Mouse (Mus musculus) heart, adult 18-20 months (tissue): ENCODE data around the gene Nfat5. TPM values are rescaled to one million over a fixed set of nuclear protein-coding genes. Genes with fewer than 3 reads are reported as not detected.

Experiments used
- DNase-seq, 2 experiments: peaks; one replicate each; pipeline ENCODE4 v3.0.0; 2021 to 2022; ENCODE audit warnings: mixed read lengths in 1 of 2
- long read RNA-seq, 2 experiments: library from polyadenylated mRNA; stranded (forward); transcript quantifications; one replicate each; pipeline ENCODE4 v2.0.0; 2021
- total RNA-seq, 2 experiments: library from RNA; stranded (reverse); gene quantifications; 2 replicates each; pipeline ENCODE4 v1.2.3; 2021

The Nfat5 gene
- 10 to 100 TPM; 18.4 to 23.1 TPM for total RNA-seq
- long read RNA-seq, experiment 1, full-length matches to known transcripts, result 1 of 2 reads
- long read RNA-seq, experiment 1, partial matches to known transcripts, result 0 of 2 reads
- long read RNA-seq, experiment 1, other reads (novel, unspliced or antisense), result 1 of 2 reads
- long read RNA-seq, experiment 2, partial matches to known transcripts, result 0 of 1 reads
- long read RNA-seq, experiment 2, other reads (novel, unspliced or antisense), result 0 of 1 reads

DNA sequence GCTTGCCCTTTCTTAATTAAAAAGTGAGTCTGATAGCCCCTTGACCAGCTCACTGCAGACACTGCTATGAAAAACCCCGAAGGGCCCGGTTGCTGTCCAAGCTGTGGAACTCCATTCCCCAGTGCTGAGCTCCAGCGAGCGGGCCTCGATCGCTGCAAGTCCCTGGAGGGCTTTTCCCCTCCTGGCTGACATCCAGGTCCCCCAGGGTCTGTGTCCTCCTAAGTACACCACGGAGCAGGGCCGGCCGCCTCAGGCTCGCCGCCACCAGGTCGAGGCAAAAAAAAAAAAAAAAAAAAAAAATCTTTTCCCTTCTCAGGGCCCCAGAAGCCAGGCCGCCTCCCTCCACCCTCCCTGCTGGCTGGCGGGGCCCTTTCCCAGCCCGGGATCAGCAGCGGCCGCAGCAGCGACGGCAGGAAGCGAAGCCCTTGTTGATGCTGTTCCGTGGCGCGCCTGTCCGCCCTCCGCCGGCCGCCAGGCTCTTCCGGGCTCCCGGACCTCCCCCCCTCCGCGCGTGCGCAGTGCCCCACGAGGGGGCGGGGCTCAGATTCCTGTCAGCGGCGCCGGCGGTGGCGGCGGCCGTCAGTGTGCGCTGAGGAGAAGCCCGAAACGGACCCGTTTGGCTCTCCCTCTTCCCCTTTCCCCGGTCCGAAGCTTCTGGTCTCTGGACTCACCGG, at the start of gene Nfat5:
TSS of gene Nfat5 (plus strand) at position 543 of the 674 bp plus-strand sequence.
- peak; percentile 97 to 100 for DNase-seq

DNA sequence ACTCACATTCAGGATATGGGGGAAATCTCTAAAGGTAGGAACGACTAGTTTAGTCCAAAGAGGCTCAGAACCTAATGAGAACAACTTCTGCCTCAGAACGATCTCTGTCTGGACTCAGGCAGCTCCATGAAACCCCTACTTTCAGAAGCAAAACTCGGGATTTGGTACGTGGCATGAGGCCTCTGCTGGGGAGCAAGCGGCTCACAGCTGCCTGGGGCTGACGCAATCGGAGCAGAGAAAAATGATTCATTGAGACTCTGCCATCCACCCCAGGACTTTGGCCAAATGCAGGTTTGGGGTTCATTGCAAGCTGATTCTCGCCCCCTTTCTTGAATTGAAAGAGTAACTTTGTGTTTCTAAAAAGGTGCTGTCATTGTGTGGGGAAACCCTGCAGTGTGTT, 49.1 kb upstream of the Nfat5 start:
- peak in 1 of 2 experiments; percentile 25 for DNase-seq

DNA sequence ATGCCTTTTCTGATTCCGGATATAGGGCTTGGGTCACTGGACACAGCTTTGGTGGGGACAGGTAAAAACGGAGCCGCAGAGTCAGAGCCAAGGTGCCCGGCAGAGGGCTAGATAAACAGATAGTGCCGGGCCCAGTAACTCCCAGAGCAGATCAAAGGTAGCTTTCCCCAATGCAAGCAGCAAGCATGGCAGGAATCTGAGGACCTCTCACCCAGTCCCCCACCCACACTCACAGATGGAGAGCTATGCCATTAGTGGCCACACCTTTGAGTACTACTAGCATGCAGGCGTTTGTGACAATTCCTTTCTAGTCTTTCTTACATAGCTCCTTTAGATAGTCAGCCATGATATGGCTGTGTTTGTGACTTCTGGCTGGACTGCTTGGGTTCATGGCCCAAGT, 44.8 kb upstream of the Nfat5 start:
- no peak for DNase-seq

DNA sequence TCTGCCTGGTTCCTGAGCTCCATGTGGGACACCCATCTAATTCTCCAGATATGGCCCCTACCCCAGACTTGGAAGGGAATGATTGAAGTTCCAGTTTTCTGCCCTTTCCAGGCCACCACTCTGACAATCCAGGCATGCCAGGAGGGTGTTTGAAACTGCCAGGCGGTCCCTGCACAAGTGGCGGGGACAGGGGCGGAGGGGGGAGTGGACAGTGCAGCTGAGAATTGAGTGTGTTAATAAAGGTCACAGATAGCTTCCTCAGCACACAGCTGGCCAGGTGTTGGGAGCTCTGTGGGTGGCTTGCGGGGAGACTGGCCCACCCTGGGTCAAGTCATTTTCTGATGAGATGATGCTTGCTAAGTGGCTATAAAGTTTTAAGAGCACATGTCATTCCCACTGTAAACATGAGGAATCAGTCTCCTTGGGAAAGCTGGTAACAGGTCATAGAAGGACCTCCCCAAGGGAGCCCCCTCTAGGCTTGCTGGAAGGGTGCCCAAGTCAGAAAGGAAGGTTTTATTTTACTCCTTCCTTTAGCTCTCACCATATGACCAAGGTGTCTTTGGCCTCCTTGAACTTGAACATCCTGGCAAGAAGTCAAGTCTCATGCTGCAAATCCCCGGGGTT, 41.7 kb upstream of the Nfat5 start:
- no peak for DNase-seq

DNA sequence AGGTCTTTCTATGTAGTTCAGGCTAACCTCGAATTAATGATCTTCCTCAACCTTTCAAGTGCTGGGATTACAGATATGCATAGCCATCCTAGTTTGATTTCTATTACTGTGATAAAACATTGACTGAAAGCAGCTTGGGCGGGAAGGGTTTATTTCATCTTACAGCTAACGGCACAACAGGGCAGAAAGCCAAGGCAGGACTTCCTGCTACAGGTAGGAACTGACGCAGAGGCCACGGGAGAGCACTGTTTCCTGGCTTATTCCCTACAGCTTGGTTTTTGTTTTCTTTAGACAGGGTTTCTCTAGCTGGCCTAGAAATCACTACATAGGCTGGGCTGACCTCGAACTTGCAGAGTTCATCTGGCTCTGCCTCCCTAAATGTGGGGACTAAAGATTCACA, 40.1 kb upstream of the Nfat5 start:
- DNase-seq, result peak; percentile 11 to 20

DNA sequence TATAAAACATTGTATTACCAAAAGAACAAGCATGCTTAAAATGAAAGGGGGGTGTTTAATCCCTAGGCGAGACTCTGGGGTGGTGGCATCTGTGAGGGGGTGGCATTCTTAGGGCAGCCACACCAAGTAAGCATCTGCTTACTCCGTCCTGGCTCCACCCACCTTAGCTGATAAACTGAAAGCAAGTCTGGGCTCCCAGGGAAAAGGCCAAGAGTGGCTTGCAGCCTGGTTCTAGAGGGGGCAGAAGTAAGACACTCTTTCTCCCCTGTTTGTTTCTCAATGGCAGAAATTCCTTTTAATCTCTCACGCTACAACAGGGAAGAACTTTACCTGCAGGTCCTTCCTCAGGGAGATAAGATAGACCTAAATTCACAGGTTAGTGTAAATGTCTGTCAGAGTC, 38.9 kb upstream of the Nfat5 start:
- peak; percentile 40 to 42 for DNase-seq

DNA sequence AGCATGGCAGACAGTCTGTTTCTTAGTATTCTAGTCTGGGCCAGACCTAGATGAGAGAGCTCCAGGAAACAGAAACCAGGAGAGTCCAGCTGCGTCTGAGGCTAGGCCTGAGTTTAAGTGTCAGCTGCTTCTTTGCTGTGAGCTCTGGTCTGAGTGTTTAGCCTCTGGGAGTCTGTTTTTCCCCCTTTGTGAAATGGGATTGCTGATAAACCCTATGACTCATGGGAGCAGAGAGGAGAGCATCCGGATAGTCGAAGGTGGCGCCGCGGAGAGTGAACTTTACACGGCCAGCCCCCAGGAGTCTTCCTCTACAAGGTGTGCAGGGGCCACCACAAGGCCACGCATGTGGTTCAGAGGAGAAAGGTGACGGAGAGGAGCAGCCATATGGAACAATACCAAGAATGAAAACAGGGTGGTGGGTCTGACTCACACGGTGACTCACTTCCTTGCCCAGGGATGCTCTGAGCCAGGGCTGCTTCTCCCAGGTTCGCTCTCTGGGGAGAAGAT, 38.3 kb upstream of the Nfat5 start:
- peak; percentile 53 to 58 for DNase-seq

DNA sequence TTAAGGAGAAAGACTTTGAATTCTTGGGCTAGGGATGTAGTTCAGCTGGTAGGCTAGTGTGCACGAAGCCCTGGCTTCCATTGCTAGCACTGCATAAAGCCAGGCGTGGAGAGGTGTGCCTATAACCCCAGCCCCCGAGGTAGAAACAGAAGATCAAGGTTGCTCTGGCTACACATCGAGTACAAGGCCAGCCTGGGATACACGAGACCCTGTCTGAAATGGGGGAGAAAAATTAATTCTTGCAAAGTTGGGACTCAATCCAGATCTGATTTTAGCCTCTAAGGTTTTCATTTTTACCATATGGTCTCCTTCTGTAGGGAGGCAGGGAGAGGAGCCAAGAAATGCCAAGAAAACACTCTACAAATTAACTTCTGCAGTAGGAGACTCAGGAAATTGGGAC, 36.0 kb upstream of the Nfat5 start:
- DNase-seq, result no peak

DNA sequence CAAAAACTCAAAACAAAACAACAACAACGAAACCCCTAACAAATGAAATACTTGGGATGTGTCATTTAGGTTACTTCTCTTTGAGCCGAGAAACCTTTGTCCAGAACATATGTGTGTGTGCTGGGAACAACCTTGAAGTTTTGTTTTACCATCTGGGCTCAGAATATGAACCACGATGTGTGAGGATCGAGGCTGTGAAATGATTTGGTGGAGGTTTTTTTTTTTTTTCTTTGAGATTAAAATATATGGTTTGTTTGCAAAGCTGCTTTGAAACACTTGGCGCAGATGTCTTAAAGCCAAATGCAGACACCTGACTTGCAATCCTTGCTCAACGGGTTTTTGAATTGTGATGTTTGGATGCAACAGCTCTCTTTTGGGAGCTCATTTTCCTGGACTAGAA, 33.1 kb upstream of the Nfat5 start:
- DNase-seq, result no peak

DNA sequence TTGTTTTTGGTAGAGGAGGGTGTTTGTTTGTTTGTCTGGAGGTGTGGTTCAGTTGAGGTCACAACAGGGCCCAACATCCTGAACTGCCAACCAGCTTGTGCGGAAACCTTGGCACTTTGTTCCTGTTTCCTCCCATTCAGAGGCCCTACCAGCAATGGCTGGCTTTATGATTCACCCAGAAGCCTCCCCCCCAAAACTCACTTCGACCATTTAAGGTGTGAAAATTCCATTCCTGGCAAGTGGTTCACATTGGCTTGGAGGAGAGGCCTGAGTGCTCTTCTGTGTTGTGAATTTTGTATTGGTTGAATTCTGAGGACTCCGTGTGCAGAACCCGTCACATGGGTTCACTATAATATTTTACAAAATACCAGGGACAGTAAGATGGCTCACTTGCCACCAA, 32.1 kb upstream of the Nfat5 start:
- no peak for DNase-seq

DNA sequence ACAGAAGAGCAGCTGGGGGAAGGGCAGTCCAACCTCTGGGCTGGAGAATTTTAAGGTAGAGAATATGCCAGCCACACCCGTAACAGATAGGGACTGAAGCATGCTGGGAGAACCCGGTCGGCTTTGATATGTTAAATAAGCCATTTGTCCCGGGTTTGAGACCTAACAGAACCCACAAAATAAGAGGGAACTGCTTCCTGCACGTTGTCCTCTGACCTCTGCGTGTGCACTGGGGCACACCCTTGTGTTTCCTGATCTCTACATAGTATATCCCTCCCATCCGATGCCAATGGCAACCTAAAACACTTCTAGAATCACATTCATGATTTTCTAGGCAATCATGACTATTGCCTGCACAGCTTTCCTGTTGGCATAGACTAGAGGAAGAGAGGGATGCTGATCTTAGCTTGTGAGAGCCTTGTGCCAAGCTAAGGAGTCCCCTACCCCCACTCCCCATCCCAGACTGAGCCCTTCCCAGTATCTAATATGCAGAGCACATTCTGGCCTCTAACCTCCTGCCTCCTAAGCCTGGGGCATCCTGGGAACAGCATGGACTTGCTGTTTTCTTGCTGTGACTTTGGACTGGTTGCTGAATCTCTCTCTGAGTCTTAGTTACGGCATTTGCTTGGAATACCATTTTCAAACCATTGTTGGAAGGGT, 31.1 kb upstream of the Nfat5 start:
- no peak for DNase-seq

DNA sequence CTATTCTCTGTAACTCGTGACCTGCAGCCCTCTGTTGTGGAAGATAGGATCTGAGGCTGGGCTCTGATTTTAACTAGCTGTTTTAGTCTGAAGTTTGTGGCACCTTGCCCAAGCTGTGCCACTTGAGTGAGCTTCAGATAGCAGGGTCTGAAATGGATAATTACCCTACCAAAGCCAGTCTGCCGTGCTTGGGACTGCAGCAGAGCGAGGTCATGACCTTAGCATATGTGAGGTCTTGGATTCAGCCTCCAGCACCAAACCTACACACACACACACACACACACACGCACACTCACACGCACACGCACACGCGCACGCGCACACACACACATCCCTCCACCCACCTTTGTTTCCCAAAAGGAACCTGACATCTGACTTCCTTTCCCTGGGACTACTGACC, 27.5 kb upstream of the Nfat5 start:
- peak; percentile 13 to 34 for DNase-seq

DNA sequence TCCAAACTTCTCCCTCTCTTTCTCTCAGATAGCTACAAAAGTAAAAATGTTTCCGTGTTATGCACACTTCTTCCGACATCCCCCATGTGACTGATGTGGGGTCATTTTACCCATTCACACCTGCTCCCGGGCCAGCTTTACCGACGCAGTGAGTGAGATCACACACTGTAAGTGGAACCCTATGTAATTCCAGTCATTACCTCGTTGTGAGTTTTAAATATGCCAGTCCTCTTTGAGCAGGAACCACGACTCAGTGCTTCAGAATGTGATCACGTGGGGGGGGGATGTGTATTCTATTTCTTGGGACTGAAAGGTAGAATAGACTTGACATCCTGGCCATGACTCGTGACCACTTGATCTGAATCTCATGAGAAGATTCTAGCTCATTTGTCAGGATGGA, 24.8 kb upstream of the Nfat5 start:
- DNase-seq, result no peak

DNA sequence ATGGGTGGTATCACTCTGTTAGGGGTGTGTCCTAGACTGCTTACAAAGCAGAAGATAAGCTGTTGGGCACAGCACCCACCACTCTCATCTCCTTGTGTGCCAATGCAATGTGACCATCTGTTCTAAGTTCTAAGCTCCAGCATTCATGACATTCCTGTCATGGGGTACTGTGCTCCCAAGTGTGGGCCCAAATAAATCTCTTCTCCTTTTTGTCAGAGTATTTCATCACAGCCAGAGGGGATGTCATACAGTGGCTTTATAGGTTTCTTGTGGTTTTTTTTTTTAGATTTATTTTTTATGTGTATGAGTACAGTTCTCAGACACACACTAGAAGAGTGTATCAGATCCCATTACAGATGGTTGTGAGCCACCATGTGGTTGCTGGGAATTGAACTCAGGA, 24.1 kb upstream of the Nfat5 start:
- DNase-seq, result no peak

DNA sequence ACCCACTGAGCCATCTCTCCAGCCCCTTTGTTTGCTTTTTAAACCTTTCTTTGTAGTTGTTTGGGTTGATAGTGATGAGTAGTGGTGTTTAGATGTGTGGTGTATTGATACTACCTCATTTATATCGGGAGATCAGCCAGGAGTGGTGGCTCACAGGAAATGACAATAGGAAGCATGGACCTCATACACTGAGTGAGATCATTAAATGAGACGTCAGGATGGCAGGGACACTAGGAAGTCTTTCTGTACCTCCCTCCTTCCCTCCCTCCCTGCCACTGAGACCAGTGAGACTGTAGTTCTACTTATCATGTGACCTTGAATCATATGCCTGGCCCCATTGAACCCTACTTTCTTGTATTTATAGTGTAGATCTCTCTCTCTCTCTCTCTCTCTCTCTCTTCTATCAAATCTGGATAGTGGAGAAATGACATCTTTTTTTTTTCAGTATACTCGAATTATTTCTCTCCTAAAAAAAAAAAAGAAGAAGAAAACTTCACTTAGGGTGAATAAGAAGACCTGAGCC, 23.6 kb upstream of the Nfat5 start:
- DNase-seq, result no peak

DNA sequence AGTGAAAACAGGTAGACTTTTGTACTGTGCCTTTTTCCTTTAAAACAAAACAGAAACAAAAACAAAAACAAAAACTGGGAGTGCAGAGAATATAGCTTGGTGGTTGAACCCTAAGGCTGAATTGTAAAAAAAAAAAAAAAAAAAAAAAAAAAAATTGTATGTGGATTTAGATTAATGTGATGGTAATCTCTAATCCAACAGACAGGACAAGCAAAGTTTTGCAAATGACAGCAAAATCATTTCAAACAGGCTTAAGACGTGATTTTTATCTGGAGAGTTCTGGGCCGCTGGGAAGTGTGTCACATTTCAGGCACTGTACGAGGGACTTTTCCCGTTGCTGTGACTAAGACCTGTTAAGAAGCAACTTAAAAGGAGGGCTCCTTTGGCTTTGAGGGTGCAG, 23.0 kb upstream of the Nfat5 start:
- DNase-seq, result no peak

DNA sequence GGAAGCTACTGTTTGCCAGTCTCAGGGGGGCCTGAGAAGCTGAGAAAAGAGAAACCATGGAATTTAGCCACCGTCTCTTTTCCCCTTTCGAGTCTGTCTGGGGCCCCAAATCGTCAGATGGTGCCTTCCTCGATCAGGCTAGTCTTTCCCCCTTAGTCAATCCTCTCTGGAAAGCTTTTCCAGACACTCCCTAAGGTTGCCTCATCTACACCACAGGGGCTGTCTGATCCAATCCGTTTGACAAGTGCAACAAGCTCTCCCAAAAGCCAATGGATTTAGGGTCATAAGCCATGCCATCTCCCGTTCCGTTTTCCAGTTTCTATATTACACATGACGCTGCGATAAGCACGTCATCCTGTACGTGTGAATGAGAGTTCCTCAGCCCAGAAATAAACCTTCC, 22.5 kb upstream of the Nfat5 start:
- no peak for DNase-seq

DNA sequence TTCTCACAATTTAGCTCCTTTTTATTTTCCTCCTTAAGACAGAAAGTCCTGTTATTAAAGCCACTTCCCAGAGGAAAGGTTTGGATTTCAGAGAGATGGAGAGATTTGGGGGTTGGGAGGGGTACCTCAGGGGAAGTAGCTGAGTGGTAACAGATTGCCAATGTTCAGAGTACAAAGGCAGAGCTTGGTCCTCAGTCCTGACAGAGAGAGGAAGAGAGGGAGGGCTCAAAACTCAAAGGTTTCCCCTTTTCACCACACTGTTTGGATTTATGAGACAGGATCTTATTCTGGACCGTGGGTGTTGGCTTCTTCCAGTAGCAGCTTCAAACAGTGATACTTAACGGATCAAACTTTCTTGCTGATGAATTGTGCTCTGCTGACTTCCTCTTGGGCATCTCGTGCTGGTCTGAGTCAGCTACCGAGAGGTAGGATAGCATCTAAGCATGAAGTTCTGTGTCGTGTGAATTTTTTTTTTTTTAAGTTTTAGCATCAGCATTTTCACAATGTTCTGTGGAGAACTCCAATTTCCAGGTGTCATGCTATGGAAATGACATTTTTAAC, 15.9 kb upstream of the Nfat5 start:
- DNase-seq, result no peak

DNA sequence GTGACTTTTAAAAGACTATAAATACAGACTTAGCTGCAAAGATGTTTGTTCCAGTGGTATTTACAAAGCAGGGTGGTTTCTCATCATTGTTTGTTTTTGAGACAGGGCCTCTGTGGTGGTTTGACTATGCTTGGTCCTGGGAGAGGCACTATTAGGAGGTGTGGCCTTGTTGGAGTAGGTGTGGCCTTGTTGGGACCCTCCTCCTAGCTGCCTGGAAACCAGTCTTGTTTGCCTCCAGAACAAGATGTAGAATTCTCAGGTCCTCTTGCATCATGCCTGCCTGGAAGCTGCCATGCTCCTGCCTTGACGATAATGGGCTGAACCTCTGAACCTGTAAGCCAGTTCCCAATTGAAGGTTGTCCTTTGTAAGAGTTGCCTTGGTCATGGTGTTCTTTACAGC, 14.7 kb upstream of the Nfat5 start:
- DNase-seq, result no peak

DNA sequence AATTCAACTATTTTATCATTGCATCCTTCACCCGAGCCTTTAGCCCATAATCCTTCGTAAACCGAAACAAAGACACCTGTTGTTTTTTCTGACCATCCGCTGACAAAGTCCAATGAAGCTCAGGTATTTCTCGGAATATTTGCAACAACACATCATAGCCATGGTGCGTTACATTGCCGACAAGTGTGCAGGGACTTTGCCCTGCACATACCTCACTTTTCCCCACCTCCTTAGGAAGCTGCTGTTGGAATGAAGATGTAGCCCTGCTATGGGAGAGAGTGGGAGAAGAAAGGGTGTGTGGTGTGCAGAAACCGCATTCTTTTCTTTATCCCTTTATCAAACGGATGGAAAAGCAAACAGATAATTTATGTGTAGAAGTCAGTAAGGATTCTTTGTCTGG, 6.6 kb upstream of the Nfat5 start:
- no peak for DNase-seq

DNA sequence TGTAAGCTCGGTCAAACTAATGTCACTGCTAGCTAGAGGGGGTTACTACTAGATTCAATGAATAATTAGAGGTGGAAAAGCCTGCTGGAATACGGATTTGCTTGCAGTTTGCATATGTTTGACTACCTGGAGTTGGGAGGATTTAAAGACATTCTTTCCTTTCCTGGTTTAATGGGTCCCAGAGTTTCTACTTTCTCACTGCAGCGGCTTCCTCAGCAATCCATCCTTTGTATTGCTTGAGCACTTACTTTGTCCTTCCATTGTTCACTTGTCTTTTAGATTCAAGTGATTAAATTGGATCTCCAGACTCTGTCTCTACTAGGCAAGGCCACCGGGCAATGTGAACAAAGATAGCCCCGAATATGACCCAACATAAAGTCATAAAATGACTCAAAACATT, 5.7 kb upstream of the Nfat5 start:
- DNase-seq, result no peak

DNA sequence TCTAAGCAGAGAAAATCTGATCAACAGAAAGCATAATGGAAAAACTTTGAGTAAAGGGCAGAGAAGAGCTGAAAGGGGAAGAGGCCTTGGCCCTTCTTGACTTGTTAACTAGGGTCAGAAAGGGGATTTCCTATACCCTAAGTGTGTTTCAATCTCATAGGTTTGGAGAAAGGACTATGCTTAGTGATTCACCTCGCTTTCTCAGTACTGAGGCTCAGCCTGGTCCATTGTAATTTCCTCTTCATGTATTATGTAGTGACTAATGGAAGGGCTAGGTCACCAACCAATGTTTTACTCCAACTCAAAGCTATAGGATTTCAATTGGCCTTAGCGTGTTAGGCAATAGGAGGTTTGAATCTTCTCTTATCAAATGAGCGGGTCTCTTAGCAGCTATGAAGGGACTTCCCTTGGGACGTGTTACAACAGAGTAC, 2.1 kb upstream of the Nfat5 start:
- no peak for DNase-seq
